Mouse (Mus musculus): ENCODE measurements around the gene Elp4. TPM values are rescaled to one million over a fixed set of nuclear protein-coding genes. Genes with fewer than 3 reads are reported as not detected.

Gene Elp4
- total and polyA plus RNA-seq, 2 experiments from 2014 or later, result 25.6 to 27.4 TPM

DNA sequence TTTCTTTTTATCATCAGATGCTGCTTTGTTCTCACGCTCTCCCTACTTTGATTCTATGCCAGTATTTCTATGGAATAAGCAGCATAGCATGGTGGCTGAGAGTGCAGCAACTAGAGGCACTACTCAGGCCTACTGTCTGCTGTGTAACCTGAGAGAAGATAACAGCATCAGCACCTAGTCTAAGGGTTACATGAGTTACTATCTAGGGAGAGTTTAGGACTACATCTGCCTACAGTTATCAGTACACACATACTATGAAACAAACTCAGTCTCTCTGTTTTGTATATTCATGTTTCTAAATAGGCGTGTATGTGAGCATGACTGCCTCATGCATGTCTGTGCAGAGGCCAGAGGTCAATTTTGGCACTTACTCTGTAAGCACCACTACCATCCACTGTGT lies 97.8 kb downstream of the Elp4 start:
- no peaks in the 10 kb centered on the region for H3K4me1 ChIP-seq (ENCODE audit: insufficient read depth)
- no peak for DNase-seq
- no peak overlapping the region for H3K4me2 ChIP-seq (ENCODE audit: low read depth)
- ATAC-seq, result no peak
- no peak overlapping the region for H3K9ac ChIP-seq
- H3K36me3 ChIP-seq (ENCODE audit: insufficient read depth), result no peaks in the 10 kb centered on the region
- 61% methylated on average over 2 of the region's 2 CpGs for WGBS
- H3K27me3 ChIP-seq (ENCODE audit: insufficient read depth, low read length), result no peaks in the 10 kb centered on the region
- H3K9me3 ChIP-seq (ENCODE audit: low read length), result no peaks in the 10 kb centered on the region
- H3K27ac ChIP-seq (ENCODE audit: low read depth, low read length), result no peak overlapping the region
- no peak for TF ChIP-seq CTCF (IDR thresholded peaks at IDR 0.05; ENCODE audit: low read depth)
- no peak overlapping the region for H3K4me3 ChIP-seq (ENCODE audit: low read depth, low read length)

DNA sequence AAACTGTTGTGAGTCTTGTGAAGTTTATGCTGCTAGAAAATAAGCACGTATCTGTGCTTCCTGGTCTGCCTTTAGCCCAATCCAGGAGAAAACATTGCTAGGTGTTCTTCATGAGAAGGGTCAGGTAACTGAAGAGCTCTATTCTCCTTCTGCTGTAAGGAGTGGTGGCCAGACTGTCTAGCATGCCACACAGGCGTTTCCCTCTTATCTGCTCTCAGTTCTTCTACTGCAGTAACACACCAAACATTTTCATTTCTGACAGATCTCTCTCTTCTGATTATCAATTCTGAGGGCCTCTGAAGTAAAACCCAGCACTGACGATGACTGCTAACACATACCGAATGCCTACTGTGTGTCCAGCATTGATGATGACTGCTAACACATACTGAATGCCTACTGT lies 98.3 kb downstream of the Elp4 start:
- H3K36me3 ChIP-seq (ENCODE audit: insufficient read depth), result no peaks in the 10 kb centered on the region
- no peaks in the 10 kb centered on the region for H3K27me3 ChIP-seq (ENCODE audit: insufficient read depth, low read length)
- 64% methylated on average over 4 of the region's 4 CpGs for WGBS
- DNase-seq (no peak), ATAC-seq (no peak)
- H3K4me2 ChIP-seq (ENCODE audit: low read depth), result no peak overlapping the region
- no peak for TF ChIP-seq CTCF (IDR thresholded peaks at IDR 0.05; ENCODE audit: low read depth)
- no peaks in the 10 kb centered on the region for H3K9me3 ChIP-seq (ENCODE audit: low read length)
- no peak overlapping the region for H3K27ac ChIP-seq (ENCODE audit: low read depth, low read length)
- no peaks in the 10 kb centered on the region for H3K4me1 ChIP-seq (ENCODE audit: insufficient read depth)
- no peak overlapping the region for H3K9ac ChIP-seq
- H3K4me3 ChIP-seq (ENCODE audit: low read depth, low read length), result no peak overlapping the region

- Histone ChIP-seq H3K27ac (ENCODE audit: low read depth, low read length) (no peak overlapping the region), H3K4me1 (ENCODE audit: insufficient read depth) (no peaks in the 10 kb centered on the region), H3K27me3 (ENCODE audit: insufficient read depth, low read length) (no peaks in the 10 kb centered on the region), H3K4me3 (ENCODE audit: low read depth, low read length) (no peak overlapping the region), H3K9ac (no peak overlapping the region), H3K36me3 (ENCODE audit: insufficient read depth) (no peaks in the 10 kb centered on the region), H3K9me3 (ENCODE audit: low read length) (no peaks in the 10 kb centered on the region), H3K4me2 (ENCODE audit: low read depth) (no peak overlapping the region)
- no peak for TF ChIP-seq CTCF (IDR thresholded peaks at IDR 0.05; ENCODE audit: low read depth)
- no peak for ATAC-seq
- no peak for DNase-seq
Observed at GRCm38 (mm10) chr2:105805210-105805609, 99.2 kb downstream of the Elp4 start.

- DNase-seq (no peak), ATAC-seq (no peak; the same call in 1 of the 2 replicates)
- no peak for TF ChIP-seq CTCF (IDR thresholded peaks at IDR 0.05; ENCODE audit: low read depth)
- no peaks in the 10 kb centered on the region for H3K9me3 ChIP-seq (ENCODE audit: low read length)
- no peaks in the 10 kb centered on the region for H3K27me3 ChIP-seq (ENCODE audit: insufficient read depth, low read length)
- no peak overlapping the region for H3K27ac ChIP-seq (ENCODE audit: low read depth, low read length)
- no peak overlapping the region for H3K9ac ChIP-seq
- no peak overlapping the region for H3K4me2 ChIP-seq (ENCODE audit: low read depth)
- WGBS, result 17% methylated on average over 10 of the region's 10 CpGs
- no peak overlapping the region for H3K4me3 ChIP-seq (ENCODE audit: low read depth, low read length)
- no peaks in the 10 kb centered on the region for H3K4me1 ChIP-seq (ENCODE audit: insufficient read depth)
- no peaks in the 10 kb centered on the region for H3K36me3 ChIP-seq (ENCODE audit: insufficient read depth)
Observed at GRCm38 (mm10) chr2:105804506-105804905, 99.9 kb downstream of the Elp4 start.

DNA sequence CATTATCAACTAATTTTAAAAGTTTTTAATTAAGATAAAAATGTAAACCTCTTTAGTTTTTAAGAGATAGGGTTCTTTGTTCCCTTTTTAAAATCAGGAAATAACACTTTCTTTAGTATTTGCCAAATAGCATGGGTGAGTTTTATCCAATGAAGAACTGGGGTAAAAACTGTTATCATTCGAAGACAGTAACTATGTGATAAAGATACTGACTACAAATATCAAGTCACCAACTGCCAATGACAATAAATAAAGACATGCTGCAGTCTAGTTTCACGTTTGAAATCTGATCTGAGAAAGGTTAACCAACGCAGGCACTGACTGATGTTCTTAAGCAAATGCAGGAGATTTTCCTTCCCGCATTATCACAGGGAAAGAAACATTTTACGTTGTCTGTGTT lies 100.9 kb downstream of the Elp4 start:
- H3K9me3 ChIP-seq (ENCODE audit: low read length), result no peaks in the 10 kb centered on the region
- 51% methylated on average over 5 of the region's 5 CpGs for WGBS
- TF ChIP-seq CTCF (IDR thresholded peaks at IDR 0.05; ENCODE audit: low read depth), result no peak

GRCm38 (mm10) chr2:105802902-105803301 lies 101.5 kb downstream of the Elp4 start:
- ATAC-seq, result no peak
- WGBS, result 87% methylated on average over 2 of the region's 2 CpGs
- no peak for DNase-seq
- no peak overlapping the region for H3K4me3 ChIP-seq (ENCODE audit: low read depth, low read length)
- H3K4me1 ChIP-seq (ENCODE audit: insufficient read depth), result no peaks in the 10 kb centered on the region
- H3K36me3 ChIP-seq (ENCODE audit: insufficient read depth), result no peaks in the 10 kb centered on the region
- no peaks in the 10 kb centered on the region for H3K27me3 ChIP-seq (ENCODE audit: insufficient read depth, low read length)
- no peak overlapping the region for H3K4me2 ChIP-seq (ENCODE audit: low read depth)
- no peak for TF ChIP-seq CTCF (IDR thresholded peaks at IDR 0.05; ENCODE audit: low read depth)
- no peak overlapping the region for H3K9ac ChIP-seq
- H3K27ac ChIP-seq (ENCODE audit: low read depth, low read length), result no peak overlapping the region
- no peaks in the 10 kb centered on the region for H3K9me3 ChIP-seq (ENCODE audit: low read length)

More for the DNA sequence above, 100.9 kb downstream of the Elp4 start:
- Histone ChIP-seq H3K4me1 (ENCODE audit: insufficient read depth) (no peaks in the 10 kb centered on the region), H3K27ac (ENCODE audit: low read depth, low read length) (no peak overlapping the region), H3K4me2 (ENCODE audit: low read depth) (no peak overlapping the region), H3K9ac (no peak overlapping the region), H3K4me3 (ENCODE audit: low read depth, low read length) (no peak overlapping the region), H3K27me3 (ENCODE audit: insufficient read depth, low read length) (no peaks in the 10 kb centered on the region), H3K36me3 (ENCODE audit: insufficient read depth) (no peaks in the 10 kb centered on the region)
- ATAC-seq, result no peak
- DNase-seq, result no peak

GRCm38 (mm10) chr2:105801536-105801935 lies 102.8 kb downstream of the Elp4 start:
- Histone ChIP-seq H3K36me3 (ENCODE audit: insufficient read depth) (no peaks in the 10 kb centered on the region), H3K9ac (no peak overlapping the region), H3K4me2 (ENCODE audit: low read depth) (no peak overlapping the region), H3K4me3 (ENCODE audit: low read depth, low read length) (no peak overlapping the region), H3K4me1 (ENCODE audit: insufficient read depth) (no peaks in the 10 kb centered on the region), H3K27me3 (ENCODE audit: insufficient read depth, low read length) (no peaks in the 10 kb centered on the region), H3K27ac (ENCODE audit: low read depth, low read length) (no peak overlapping the region), H3K9me3 (ENCODE audit: low read length) (no peaks in the 10 kb centered on the region)
- DNase-seq (no peak), ATAC-seq (no peak)
- TF ChIP-seq CTCF (IDR thresholded peaks at IDR 0.05; ENCODE audit: low read depth), result no peak
- WGBS, result 40% methylated on average over 6 of the region's 6 CpGs

DNA sequence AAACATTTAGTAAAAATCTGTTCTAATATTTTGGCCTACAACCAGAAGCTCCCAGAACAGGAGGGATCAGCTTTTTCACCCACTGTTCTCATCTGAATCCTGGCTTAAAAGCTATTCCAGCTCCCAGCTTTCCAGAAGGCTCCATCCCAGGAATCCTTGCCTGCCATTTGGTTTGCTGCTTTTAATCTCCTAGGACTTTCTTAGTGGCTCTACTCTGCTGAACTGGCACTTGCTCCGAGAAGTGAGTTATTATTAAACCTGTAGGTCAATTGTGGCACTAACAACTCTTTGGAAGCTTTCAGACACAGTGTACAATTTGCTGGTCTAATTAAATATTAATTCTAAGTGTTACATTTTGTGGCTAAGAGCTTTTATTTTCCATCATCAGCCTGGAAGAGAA lies 103.7 kb downstream of the Elp4 start:
- no peak for DNase-seq
- no peak for TF ChIP-seq CTCF (IDR thresholded peaks at IDR 0.05; ENCODE audit: low read depth)
- H3K4me3 ChIP-seq (ENCODE audit: low read depth, low read length), result no peak overlapping the region
- 27% methylated on average over 1 of the region's 1 CpGs for WGBS
- H3K36me3 ChIP-seq (ENCODE audit: insufficient read depth), result no peaks in the 10 kb centered on the region
- ATAC-seq, result no peak
- H3K4me2 ChIP-seq (ENCODE audit: low read depth), result no peak overlapping the region
- H3K9ac ChIP-seq, result no peak overlapping the region
- no peak overlapping the region for H3K27ac ChIP-seq (ENCODE audit: low read depth, low read length)
- H3K9me3 ChIP-seq (ENCODE audit: low read length), result no peaks in the 10 kb centered on the region
- no peaks in the 10 kb centered on the region for H3K27me3 ChIP-seq (ENCODE audit: insufficient read depth, low read length)
- no peaks in the 10 kb centered on the region for H3K4me1 ChIP-seq (ENCODE audit: insufficient read depth)
